Mouse (Mus musculus) limb, embryonic 14.5 days (tissue): ENCODE measurements around the gene Inpp5a. TPM values are rescaled to one million over a fixed set of nuclear protein-coding genes. Genes with fewer than 3 reads are reported as not detected.

Experiments used
- ATAC-seq: fragments of 200-750 bp; cut with Nextera tagmentation; 2 replicates; pipeline ENCODE4 v1.8.0; 2017; ENCODE audit warnings: low read depth, moderate number of reproducible peaks, moderate TSS enrichment; ENCODE audit not compliant: low FRiP score
- DNase-seq: peaks from one replicate; pipeline ENCODE4 v3.0.0-alpha.2; 2015; ENCODE audit warnings: low spot score
- H3K27ac ChIP-seq: fragments of 300-500 bp; sonication (generic); replicated peaks from 2 replicates; pipeline ENCODE4 v1.5.1; 2014; ENCODE audit warnings: low read depth, mild to moderate bottlenecking, low read length, moderate library complexity, mixed read lengths
- H3K27me3 ChIP-seq: fragments of 300-500 bp; sonication (generic); 2 replicates; pipeline ENCODE4 v1.6.1; 2014; ENCODE audit warnings: low read length, mixed read lengths; ENCODE audit not compliant: control insufficient read depth, insufficient read depth
- H3K36me3 ChIP-seq: fragments of 300-500 bp; sonication (generic); 2 replicates; pipeline ENCODE4 v1.6.1; 2014; ENCODE audit warnings: mild to moderate bottlenecking, low read length, moderate library complexity, mixed read lengths; ENCODE audit not compliant: control insufficient read depth, insufficient read depth
- H3K4me1 ChIP-seq: fragments of 300-500 bp; sonication (generic); 2 replicates; pipeline ENCODE4 v1.6.1; 2014; ENCODE audit warnings: antibody characterized with exemption, low read length, mixed read lengths; ENCODE audit not compliant: control insufficient read depth, insufficient read depth
- H3K4me2 ChIP-seq: fragments of 300-500 bp; sonication (generic); replicated peaks from 2 replicates; pipeline ENCODE4 v1.6.1; 2014; ENCODE audit warnings: low read depth, mild to moderate bottlenecking, low read length, moderate library complexity; ENCODE audit not compliant: severe bottlenecking
- H3K4me3 ChIP-seq: fragments of 300-500 bp; sonication (generic); replicated peaks from 2 replicates; pipeline ENCODE4 v1.5.1; 2014; ENCODE audit warnings: low read length
- H3K9ac ChIP-seq: fragments of 300-500 bp; sonication (generic); 2 replicates; pipeline ENCODE4 v1.6.1; 2014; ENCODE audit warnings: mild to moderate bottlenecking, low read depth, low read length, moderate library complexity; ENCODE audit not compliant: severe bottlenecking
- H3K9me3 ChIP-seq: fragments of 300-500 bp; sonication (generic); 2 replicates; pipeline ENCODE4 v1.6.1; 2016; ENCODE audit warnings: low read length; ENCODE audit not compliant: control insufficient read depth
- POLR2A ChIP-seq: fragments of 200-500 bp; IDR thresholded peaks from 2 replicates; pipeline ENCODE4 v1.8.0; 2012; ENCODE audit warnings: inconsistent platforms, mild to moderate bottlenecking, moderate library complexity, borderline replicate concordance; ENCODE audit not compliant: insufficient read depth, insufficient read length; ENCODE audit errors: extremely low read depth
- WGBS: fragments of 180-500 bp; shearing (Covaris S2); extraction: QIAGEN DNeasy Blood & Tissue Kit; methylation state at CpG from one replicate; pipeline ENCODE4 v1.1.7; 2014; 5-methylcytosine and 5-hydroxymethylcytosine counted together
- polyA plus RNA-seq, 2 experiments: library from polyadenylated mRNA; depleted of rRNA in 1 of 2; stranded (reverse) in 1 of 2; unstranded in 1 of 2; fragments of >200 nt; fragmentation: Nextera tagmentation in 1 of 2; extraction: Ambion mirVana in 1 of 2; gene quantifications; 2 replicates each; pipeline versions ENCODE4 v1.2.1 to v1.2.3; 2012 to 2014

Inpp5a gene
- polyA plus RNA-seq, 2 experiments: 29.0 to 39.7 TPM

DNA sequence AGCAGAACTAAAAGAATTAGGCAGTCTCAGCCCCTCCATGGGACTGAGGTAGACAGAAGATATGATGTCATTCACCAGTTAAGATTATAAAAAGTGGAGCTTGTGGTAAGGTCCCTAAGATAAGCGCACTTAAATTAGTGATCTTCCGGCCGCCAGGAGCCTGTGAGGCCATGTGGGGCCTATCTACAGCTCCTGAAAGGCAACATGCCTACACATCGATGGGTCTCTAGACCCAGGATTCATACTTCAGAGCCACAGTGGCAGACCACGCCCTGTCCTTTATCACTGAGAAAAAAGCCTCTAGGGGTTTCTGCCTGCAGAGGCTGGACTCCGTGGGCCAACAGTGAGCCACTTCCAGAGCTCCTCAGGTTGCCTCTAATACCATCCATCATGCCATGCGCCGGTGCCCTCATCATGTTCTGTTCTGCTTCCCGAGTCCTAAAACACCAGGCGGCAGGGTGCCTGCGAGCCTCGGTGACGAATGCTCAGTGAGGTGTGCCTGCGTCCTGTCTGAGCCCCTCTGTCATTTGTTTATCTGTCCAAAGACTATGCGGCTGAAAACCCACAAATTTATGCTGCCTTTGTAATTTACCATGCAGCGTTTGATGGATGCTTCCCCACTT is 187.3 kb downstream of the Inpp5a start:
- Histone ChIP-seq H3K9me3 (no peaks in the 10 kb centered on the region), H3K27ac (no peak overlapping the region), H3K27me3 (peaks cover 36% of the 10 kb centered on the region), H3K4me3 (no peak overlapping the region), H3K4me1 (peaks cover 2% of the 10 kb centered on the region; the same call in 1 of the 2 replicates), H3K36me3 (peaks cover 44% of the 10 kb centered on the region), H3K4me2 (no peak overlapping the region), H3K9ac (no peak overlapping the region)
- DNase-seq (no peak), ATAC-seq (no peak)
- WGBS: 84% methylated on average over 16 of the region's 16 CpGs
- no peak for TF ChIP-seq POLR2A

DNA sequence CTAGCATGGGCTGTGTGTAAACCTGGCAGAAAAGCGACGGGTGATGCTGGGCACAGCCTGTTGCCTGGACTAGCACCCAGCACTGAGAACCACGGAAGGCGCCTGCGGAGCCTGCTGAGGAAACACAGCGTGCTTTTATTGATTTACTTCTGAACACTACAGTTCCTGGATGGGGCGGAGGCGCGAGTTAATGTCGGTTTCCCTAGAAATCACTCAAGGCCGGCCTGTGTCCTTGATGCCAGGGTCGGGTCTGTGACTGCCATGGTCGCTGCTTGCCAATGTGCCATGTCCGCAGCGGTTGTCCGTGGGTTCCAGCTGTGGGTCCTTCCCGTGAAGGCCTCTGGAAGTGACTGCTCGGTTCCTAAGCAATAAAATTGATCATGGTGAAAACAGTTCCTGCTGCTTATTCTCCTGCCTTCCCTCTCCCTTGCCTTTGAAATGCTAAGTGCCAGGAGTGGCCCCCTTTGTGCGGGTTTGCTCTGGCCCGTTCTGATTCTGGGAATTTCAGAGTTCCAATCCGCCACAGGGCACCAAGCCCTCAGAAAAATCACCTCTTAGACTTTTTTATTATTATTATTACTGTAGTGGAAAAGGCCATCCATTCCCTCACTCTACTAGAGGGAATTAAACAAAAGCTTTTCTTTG is 190.5 kb downstream of the Inpp5a start:
- peaks cover 19% of the 10 kb centered on the region for H3K4me1 ChIP-seq
- peaks cover 42% of the 10 kb centered on the region for H3K36me3 ChIP-seq
- no peak overlapping the region for H3K4me2 ChIP-seq
- H3K27ac ChIP-seq: no peak overlapping the region
- H3K9me3 ChIP-seq: no peaks in the 10 kb centered on the region
- peaks cover 68% of the 10 kb centered on the region for H3K27me3 ChIP-seq
- DNase-seq: no peak
- H3K9ac ChIP-seq: no peak overlapping the region
- H3K4me3 ChIP-seq: no peak overlapping the region
- no peak for TF ChIP-seq POLR2A
- WGBS: 63% methylated on average over 21 of the region's 21 CpGs
- no peak for ATAC-seq

DNA sequence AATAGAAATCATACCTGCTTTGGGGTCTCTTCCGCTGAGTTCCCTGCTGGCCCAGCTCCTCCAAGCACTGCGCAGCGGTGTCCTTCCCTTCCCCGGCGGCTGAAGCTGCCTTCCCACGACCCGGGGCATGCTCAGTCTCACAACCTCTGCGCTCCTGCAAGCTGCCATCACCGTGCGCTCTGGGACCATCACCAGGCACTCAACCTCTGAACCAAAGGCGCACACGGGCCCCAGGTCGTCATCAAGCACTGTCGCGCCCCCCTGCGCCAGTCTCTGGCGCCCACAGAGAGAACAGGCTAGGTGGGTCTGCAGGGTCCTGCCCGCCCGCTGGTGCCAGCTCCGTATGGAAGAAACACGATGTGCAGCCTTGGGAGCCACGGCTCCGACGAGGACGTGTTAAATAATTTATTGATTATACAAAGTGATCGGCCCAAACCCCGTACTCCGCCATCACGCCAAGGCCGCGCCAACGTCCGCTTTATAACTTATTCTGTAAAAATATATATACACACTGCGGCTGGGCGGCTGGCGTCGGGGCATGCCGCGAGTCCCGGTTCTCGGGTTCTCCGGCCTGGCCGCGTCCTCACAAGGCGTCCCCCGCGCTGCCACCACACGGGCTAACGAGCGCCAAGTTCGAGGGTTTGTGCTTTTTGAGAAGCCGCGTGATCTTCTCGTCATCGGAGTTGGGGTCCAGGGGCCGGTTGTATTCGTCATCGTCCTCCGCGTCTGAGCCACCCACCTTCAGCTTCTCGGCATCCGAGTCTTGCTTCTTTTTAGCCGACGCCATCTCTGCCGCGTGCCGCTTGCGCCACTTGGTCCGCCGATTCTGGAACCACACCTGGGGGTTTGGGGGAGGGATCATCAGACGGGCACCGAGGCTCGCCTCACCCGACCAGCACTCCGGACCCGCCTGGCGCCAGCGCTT is 192.2 kb downstream of the Inpp5a start:
- peak overlapping the region; percentile 34 for H3K4me3 ChIP-seq
- no peaks in the 10 kb centered on the region for H3K9me3 ChIP-seq
- H3K27ac ChIP-seq: no peak overlapping the region
- WGBS: 2% methylated on average over 72 of the region's 78 CpGs
- H3K27me3 ChIP-seq: peaks cover 85% of the 10 kb centered on the region
- no peak for DNase-seq
- H3K4me1 ChIP-seq: peaks cover 24% of the 10 kb centered on the region
- no peak overlapping the region for H3K9ac ChIP-seq
- TF ChIP-seq POLR2A: no peak
- no peak for ATAC-seq
- peak overlapping the region; percentile 51 for H3K4me2 ChIP-seq
- peaks cover 26% of the 10 kb centered on the region for H3K36me3 ChIP-seq

DNA sequence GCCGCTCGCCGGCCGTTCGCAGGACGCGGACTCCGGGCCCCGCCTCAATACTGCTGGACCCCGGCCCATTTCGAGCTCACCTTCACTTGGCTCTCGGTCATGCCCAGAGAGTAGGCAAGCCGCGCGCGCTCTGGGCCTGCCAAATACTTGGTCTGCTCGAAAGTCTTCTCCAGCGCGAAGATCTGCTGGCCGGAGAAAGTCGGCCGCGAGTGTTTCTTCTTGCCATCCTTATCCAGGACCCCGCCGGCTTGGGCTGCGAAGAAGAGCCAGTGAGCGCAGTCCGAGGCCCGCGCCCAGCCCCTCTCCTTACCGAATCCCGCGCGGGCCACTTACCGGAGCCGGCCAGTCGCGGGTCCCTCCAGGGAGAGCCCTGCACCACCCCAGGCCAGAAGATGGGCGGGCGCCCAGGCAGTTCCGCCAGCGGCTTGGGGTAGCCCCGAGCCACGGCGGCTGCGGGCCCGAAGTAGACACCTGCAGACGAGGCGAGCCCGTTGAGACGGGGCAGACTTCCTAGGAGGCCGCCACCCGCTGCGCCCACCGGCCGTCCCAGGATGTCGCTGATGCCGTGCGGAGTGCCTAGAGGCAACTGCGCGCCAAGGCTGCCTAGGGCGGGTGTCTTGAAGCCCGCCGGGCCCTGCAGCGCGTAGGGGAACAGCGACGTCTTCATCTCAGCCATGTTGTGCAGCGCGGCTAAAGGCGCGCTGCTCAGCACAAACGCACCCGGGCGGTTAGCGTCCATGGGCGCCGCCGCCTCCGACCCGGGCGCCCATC is 193.1 kb downstream of the Inpp5a start:
- no peaks in the 10 kb centered on the region for H3K9me3 ChIP-seq
- H3K36me3 ChIP-seq: peaks cover 23% of the 10 kb centered on the region
- ATAC-seq (no peak), DNase-seq (no peak)
- H3K27ac ChIP-seq: no peak overlapping the region
- H3K4me3 ChIP-seq: peak overlapping the region; percentile 34
- H3K4me2 ChIP-seq: peak overlapping the region; percentile 51
- H3K4me1 ChIP-seq: peaks cover 24% of the 10 kb centered on the region
- no peak for TF ChIP-seq POLR2A
- WGBS: under 1% methylated on average over 72 of the region's 82 CpGs
- H3K27me3 ChIP-seq: peaks cover 94% of the 10 kb centered on the region
- no peak overlapping the region for H3K9ac ChIP-seq

DNA sequence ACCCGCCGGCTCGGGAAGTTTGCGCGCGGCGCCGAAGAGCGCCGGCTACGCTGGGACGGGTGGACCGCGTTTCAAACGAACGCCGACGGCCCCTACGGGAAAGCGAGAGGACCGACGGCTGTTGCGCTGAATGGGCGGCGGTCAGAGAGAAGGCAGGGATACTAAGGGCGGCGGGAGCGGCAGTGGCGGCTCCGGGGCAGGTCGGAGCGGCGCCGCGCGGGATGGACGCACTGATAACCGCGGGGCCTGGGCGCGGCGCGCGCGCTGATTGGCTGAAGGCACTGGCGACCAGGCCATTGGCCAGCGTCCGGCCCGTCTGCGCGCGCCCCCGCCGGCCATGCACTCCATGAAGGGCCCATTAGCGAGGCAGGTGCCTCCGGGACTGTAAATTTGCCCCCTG is 193.7 kb downstream of the Inpp5a start, which contains the start of gene Nkx6-2:
Gene Nkx6-2 (minus strand): TSS at position 203 of the 400 bp plus-strand sequence.
- Histone ChIP-seq H3K4me2 (peak within 1 kb of the TSS; percentile 51), H3K4me1 (peaks cover 24% of the 10 kb centered on the region), H3K9me3 (no peaks in the 10 kb centered on the region), H3K9ac (no peak within 1 kb of the TSS), H3K4me3 (peak within 1 kb of the TSS; percentile 34), H3K27me3 (peaks cover 100% of the 10 kb centered on the region), H3K27ac (no peak within 1 kb of the TSS), H3K36me3 (peaks cover 21% of the 10 kb centered on the region)
- ATAC-seq: peak; percentile 36; the same call in 1 of the 2 replicates
- DNase-seq: no peak
- WGBS: 1% methylated on average over 53 of the region's 56 CpGs
- TF ChIP-seq POLR2A: no peak
